Mouse (Mus musculus): ENCODE data around the gene Miox. TPM values are rescaled to one million over a fixed set of nuclear protein-coding genes. Genes with fewer than 3 reads are reported as not detected.
A peak's percentile ranks its signal among the peaks of the same experiment; 100 is the strongest.

Miox gene
- polyA plus RNA-seq, 1 experiment from 2014 or later = not detected

GRCm38 (mm10) chr15:89363051-89363450 is 28.9 kb downstream of the Miox start:
- DNase-seq (ENCODE audit: low spot score) = no peak

GRCm38 (mm10) chr15:89365141-89365551 is 30.9 kb downstream of the Miox start:
- DNase-seq (ENCODE audit: low spot score) = no peak

GRCm38 (mm10) chr15:89372068-89372467 is 37.9 kb downstream of the Miox start:
- no peak for DNase-seq (ENCODE audit: low spot score)

GRCm38 (mm10) chr15:89372536-89372935 is 38.3 kb downstream of the Miox start:
- DNase-seq (ENCODE audit: low spot score) = no peak

- DNase-seq (ENCODE audit: low spot score) = peak; percentile 91
These were observed 39.0 kb downstream of the Miox start for GRCm38 (mm10) chr15:89373027-89373761.

- DNase-seq (ENCODE audit: low spot score) = peak; percentile 86
These were observed 39.6 kb downstream of the Miox start, which contains the start of gene Sco2 for GRCm38 (mm10) chr15:89373762-89374248. Gene Sco2 (minus strand): TSS chr15:89373846.

- DNase-seq (ENCODE audit: low spot score) = no peak
These were observed 40.1 kb downstream of the Miox start for GRCm38 (mm10) chr15:89374340-89374739.

GRCm38 (mm10) chr15:89374801-89375534 is 40.8 kb downstream of the Miox start:
- DNase-seq (ENCODE audit: low spot score) = no peak

- no peak for DNase-seq (ENCODE audit: low spot score)
These were observed 41.8 kb downstream of the Miox start for GRCm38 (mm10) chr15:89376040-89376439.

- no peak for DNase-seq (ENCODE audit: low spot score)
These were observed 42.8 kb downstream of the Miox start, which contains the start of gene Tymp for GRCm38 (mm10) chr15:89376957-89377356. Gene Tymp (minus strand): TSS chr15:89377039.

GRCm38 (mm10) chr15:89377362-89377761 is 43.2 kb downstream of the Miox start:
- no peak for DNase-seq (ENCODE audit: low spot score)

- no peak for DNase-seq (ENCODE audit: low spot score)
These were observed 44.0 kb downstream of the Miox start for GRCm38 (mm10) chr15:89377938-89378828.

- DNase-seq (ENCODE audit: low spot score) = peak; percentile 31
These were observed 44.7 kb downstream of the Miox start, which contains the start of gene Odf3b for GRCm38 (mm10) chr15:89378831-89379401. Gene Odf3b (minus strand): TSS chr15:89379282.

GRCm38 (mm10) chr15:89379429-89379828 is 45.2 kb downstream of the Miox start:
- DNase-seq (ENCODE audit: low spot score) = no peak

- no peak for DNase-seq (ENCODE audit: low spot score)
These were observed 50.4 kb downstream of the Miox start, which contains the start of gene Klhdc7b for GRCm38 (mm10) chr15:89384617-89385016. Gene Klhdc7b (plus strand): TSS chr15:89384917.

Small RNA genes lying within 50 kb of the gene (microRNA-seq; reads per million reads assigned to microRNA genes)
- 2.9 reads per million for gene Mir6959 (ENCODE audit: borderline number of aligned reads)

Other genes starting within 250 kb of the Miox start
- 17.1 and 18.1 TPM in 2 replicates for gene Selenoo, start 245.3 kb upstream of the Miox start, polyA plus RNA-seq (2015; fragmentation: Nextera tagmentation; extraction: Ambion mirVana)
- gene Tubgcp6, start 211.3 kb upstream of the Miox start, polyA plus RNA-seq (2015; fragmentation: Nextera tagmentation; extraction: Ambion mirVana) = 9.8 and 12.5 TPM in 2 replicates
- gene Hdac10, start 205.7 kb upstream of the Miox start, polyA plus RNA-seq (2015; fragmentation: Nextera tagmentation; extraction: Ambion mirVana) = 16.4 and 17.7 TPM in 2 replicates
- gene Mapk12, start 193.7 kb upstream of the Miox start, polyA plus RNA-seq (2015; fragmentation: Nextera tagmentation; extraction: Ambion mirVana) = 1.2 TPM in 2 replicates
- gene Mapk11, start 184.8 kb upstream of the Miox start, polyA plus RNA-seq (2015; fragmentation: Nextera tagmentation; extraction: Ambion mirVana) = 4.9 and 5.6 TPM in 2 replicates
- gene Plxnb2, start 153.6 kb upstream of the Miox start, polyA plus RNA-seq (2015; fragmentation: Nextera tagmentation; extraction: Ambion mirVana) = 19.0 and 19.4 TPM in 2 replicates
- 13.5 and 14.2 TPM in 2 replicates for gene Dennd6b, start 137.9 kb upstream of the Miox start, polyA plus RNA-seq (2015; fragmentation: Nextera tagmentation; extraction: Ambion mirVana)
- gene Ppp6r2, start 122.8 kb upstream of the Miox start, polyA plus RNA-seq (2015; fragmentation: Nextera tagmentation; extraction: Ambion mirVana) = 30.8 and 38.2 TPM in 2 replicates
- 50.2 and 68.3 TPM in 2 replicates for gene Sbf1, start 19.1 kb upstream of the Miox start, polyA plus RNA-seq (2015; fragmentation: Nextera tagmentation; extraction: Ambion mirVana)
- gene Adm2, start 11.7 kb upstream of the Miox start, polyA plus RNA-seq (2015; fragmentation: Nextera tagmentation; extraction: Ambion mirVana) = 0.57 and 0.75 TPM in 2 replicates
- gene Lmf2, start 21.3 kb downstream of the Miox start, polyA plus RNA-seq (2015; fragmentation: Nextera tagmentation; extraction: Ambion mirVana) = 40.5 and 42.9 TPM in 2 replicates
- 175 and 195 TPM in 2 replicates for gene Ncaph2, start 21.3 kb downstream of the Miox start, polyA plus RNA-seq (2015; fragmentation: Nextera tagmentation; extraction: Ambion mirVana)
- gene Sco2, start 39.4 kb downstream of the Miox start, polyA plus RNA-seq (2015; fragmentation: Nextera tagmentation; extraction: Ambion mirVana) = 9.0 and 9.2 TPM in 2 replicates
- gene Tymp, start 42.6 kb downstream of the Miox start, polyA plus RNA-seq (2015; fragmentation: Nextera tagmentation; extraction: Ambion mirVana) = 1.9 and 2.1 TPM in 2 replicates
- 2.9 and 4.5 TPM in 2 replicates for gene Odf3b, start 44.9 kb downstream of the Miox start, polyA plus RNA-seq (2015; fragmentation: Nextera tagmentation; extraction: Ambion mirVana)
- not detected in 2 replicates for gene Klhdc7b, start 50.5 kb downstream of the Miox start, polyA plus RNA-seq (2015; fragmentation: Nextera tagmentation; extraction: Ambion mirVana)
- gene Syce3, start 76.1 kb downstream of the Miox start, polyA plus RNA-seq (2015; fragmentation: Nextera tagmentation; extraction: Ambion mirVana) = not detected in 2 replicates
- gene Cpt1b, start 91.5 kb downstream of the Miox start, polyA plus RNA-seq (2015; fragmentation: Nextera tagmentation; extraction: Ambion mirVana) = 0.46 and 0.96 TPM in 2 replicates
- 2.5 and 5.1 TPM in 2 replicates for gene C730034F03Rik, start 95.2 kb downstream of the Miox start, polyA plus RNA-seq (2015; fragmentation: Nextera tagmentation; extraction: Ambion mirVana)
- not detected in 2 replicates for gene Gm44502, start 95.3 kb downstream of the Miox start, polyA plus RNA-seq (2015; fragmentation: Nextera tagmentation; extraction: Ambion mirVana)
- gene Chkb, start 95.5 kb downstream of the Miox start, polyA plus RNA-seq (2015; fragmentation: Nextera tagmentation; extraction: Ambion mirVana) = 62.6 and 70.8 TPM in 2 replicates
- 0.08 TPM in 1 of 2 replicates, not detected in the other for gene Mapk8ip2, start 119.5 kb downstream of the Miox start, polyA plus RNA-seq (2015; fragmentation: Nextera tagmentation; extraction: Ambion mirVana)
- gene Arsa, start 143.0 kb downstream of the Miox start, polyA plus RNA-seq (2015; fragmentation: Nextera tagmentation; extraction: Ambion mirVana) = 9.0 and 9.4 TPM in 2 replicates
- 0.23 and 0.39 TPM in 2 replicates for gene Shank3, start 165.2 kb downstream of the Miox start, polyA plus RNA-seq (2015; fragmentation: Nextera tagmentation; extraction: Ambion mirVana)
- not detected in 2 replicates for gene Acr, start 233.9 kb downstream of the Miox start, polyA plus RNA-seq (2015; fragmentation: Nextera tagmentation; extraction: Ambion mirVana)